Mouse (Mus musculus) spleen, adult 2 months (tissue): ENCODE results near the gene Neurod2.

Source experiments
- CTCF ChIP-seq: fragments of 200-500 bp; IDR thresholded peaks from 2 replicates; pipeline ENCODE4 v1.5.1; 2011; ENCODE audit warnings: mild to moderate bottlenecking, inconsistent platforms; ENCODE audit not compliant: insufficient read depth, insufficient read length, insufficient replicate concordance; ENCODE audit errors: extremely low read depth
- POLR2A ChIP-seq: fragments of 200-500 bp; IDR thresholded peaks from 2 replicates; pipeline ENCODE4 v1.6.1; 2011; ENCODE audit warnings: low read depth, low read length, inconsistent platforms

DNA sequence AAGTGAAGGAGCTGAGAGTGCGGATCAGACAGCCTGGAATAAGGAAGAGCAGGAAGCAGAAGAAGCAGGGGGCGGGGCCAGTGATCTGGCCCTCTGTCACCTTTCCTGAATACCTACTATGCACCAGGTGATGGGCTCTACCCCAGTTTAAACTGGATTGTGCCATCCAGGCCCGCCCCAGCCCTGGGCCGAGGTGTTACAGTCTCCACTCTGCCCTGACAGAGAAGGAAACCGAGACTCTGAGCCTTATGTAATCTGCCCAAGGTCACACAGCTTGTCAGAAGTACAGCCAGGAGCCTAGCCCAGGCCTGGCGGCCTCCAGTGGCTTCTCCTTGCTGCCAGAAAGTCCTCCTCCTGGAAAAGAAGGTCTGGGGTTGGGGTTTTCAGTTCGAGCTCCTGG, 31.7 kb downstream of the Neurod2 start:
- TF ChIP-seq CTCF (no peak), POLR2A (no peak)
